Mouse (Mus musculus): ENCODE measurements around the gene Rgs6.

DNA sequence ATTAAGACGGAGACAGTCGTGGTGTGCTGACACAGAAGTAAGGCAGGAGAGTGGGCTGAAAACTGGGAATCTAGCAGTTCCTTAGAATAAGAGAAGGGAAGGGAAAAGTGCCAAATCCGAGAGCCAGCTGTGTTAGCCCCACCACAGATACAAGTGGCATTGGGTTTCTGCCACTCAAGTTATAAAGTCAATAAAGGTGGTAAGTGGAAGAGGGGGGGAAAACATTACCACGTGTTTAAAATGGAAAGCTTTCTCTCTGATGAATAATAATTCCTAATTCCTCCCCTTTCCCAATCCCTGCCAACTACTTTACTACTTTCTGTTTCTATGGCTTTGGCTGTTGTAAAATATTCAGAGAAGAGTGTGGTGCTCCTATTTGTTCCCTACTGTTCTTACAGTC is 352.4 kb downstream of the Rgs6 start:
- TF ChIP-seq CTCF (IDR thresholded peaks at IDR 0.05; ENCODE audit: borderline replicate concordance, extremely low read depth, insufficient read depth, insufficient read length): no peak
- no peak for TF ChIP-seq POLR2A (IDR thresholded peaks at IDR 0.05; ENCODE audit: borderline replicate concordance, extremely low read depth, insufficient read depth, insufficient read length, poor library complexity, severe bottlenecking)

Measured in brain, embryonic 14.5 days (tissue).